Mouse (Mus musculus): ENCODE results near the gene Akap6.

- TF ChIP-seq CTCF (IDR thresholded peaks at IDR 0.05; ENCODE audit: low read depth) (no peak), EP300 (IDR thresholded peaks at IDR 0.05; ENCODE audit: low read depth) (no peak)
These were observed 469.2 kb downstream of the Akap6 start for GRCm38 (mm10) chr12:53168189-53169003.
